8 mouse cellular contexts compared by ENCODE assay signal in genomic region chr13:107676310-107677090, GRCm38 (mm10).
DNase-seq lines count a peak whose midpoint lies in the region; ATAC-seq lines count a peak whose summit lies in the region.

No protein-coding gene starts in this region.

- 9% methylated on average over 9 of the region's 9 CpGs for WGBS in forebrain, embryonic 13.5 days
- 10% methylated on average over 9 of the region's 9 CpGs for WGBS in limb, embryonic 11.5 days
- 15% methylated on average over 9 of the region's 9 CpGs for WGBS in midbrain, embryonic 11.5 days

- ATAC-seq in forebrain, embryonic 13.5 days: peak; percentile 70; the same call in 1 of the 2 replicates
- peak; percentile 59 for ATAC-seq in limb, embryonic 11.5 days (ENCODE audit: insufficient number of reproducible peaks, low FRiP score, low TSS enrichment, low read depth)
- peak; percentile 53 for ATAC-seq in midbrain, embryonic 11.5 days (ENCODE audit: low FRiP score)
- ATAC-seq in erythroid progenitor cell, adult 5-6 weeks (replicated peaks; ENCODE audit: low FRiP score, poor library complexity, severe bottlenecking): no peak

- no peak overlapping the region for H3K4me3 ChIP-seq in forebrain, embryonic 13.5 days
- no peak overlapping the region for H3K4me3 ChIP-seq in limb, embryonic 11.5 days (ENCODE audit: low read depth, low read length)
- no peak overlapping the region for H3K4me3 ChIP-seq in midbrain, embryonic 11.5 days (ENCODE audit: low read depth, low read length)

- H3K9me3 ChIP-seq in forebrain, embryonic 13.5 days (replicated peaks): no peaks in the 10 kb centered on the region
- no peaks in the 10 kb centered on the region for H3K9me3 ChIP-seq in limb, embryonic 11.5 days (ENCODE audit: control insufficient read depth, low read length)
- H3K9me3 ChIP-seq in midbrain, embryonic 11.5 days (ENCODE audit: control insufficient read depth, low read length): no peaks in the 10 kb centered on the region

- H3K4me1 ChIP-seq in forebrain, embryonic 13.5 days: peaks cover 14% of the 10 kb centered on the region
- peaks cover 12% of the 10 kb centered on the region; the same call in 1 of the 2 replicates for H3K4me1 ChIP-seq in limb, embryonic 11.5 days (ENCODE audit: control insufficient read depth, insufficient read depth, low read length)
- H3K4me1 ChIP-seq in midbrain, embryonic 11.5 days (ENCODE audit: control insufficient read depth, insufficient read depth, low read length): no peaks in the 10 kb centered on the region; the same call in 1 of the 2 replicates

- no peak overlapping the region for H3K4me2 ChIP-seq in forebrain, embryonic 13.5 days
- no peak overlapping the region for H3K4me2 ChIP-seq in limb, embryonic 11.5 days (ENCODE audit: low read depth, severe bottlenecking)
- no peak overlapping the region for H3K4me2 ChIP-seq in midbrain, embryonic 11.5 days

- DNase-seq in adrenal gland, adult 2 months: peak; percentile 40
- DNase-seq in adrenal gland, postnatal 4 days (ENCODE audit: low spot score in 2 of 2): no peak
- DNase-seq in heart, postnatal 4 days: peak; percentile 59
- peak; percentile 47 for DNase-seq in limb, embryonic 11.5 days (ENCODE audit: low spot score)
- peak; percentile 92 for DNase-seq in midbrain, embryonic 11.5 days (ENCODE audit: low spot score, missing footprints)
- no peak for DNase-seq in left cerebral cortex, adult 18-20 months (ENCODE audit: low spot score in 2 of 2)

- H3K9ac ChIP-seq in forebrain, embryonic 13.5 days: no peak overlapping the region
- H3K9ac ChIP-seq in limb, embryonic 11.5 days (ENCODE audit: low read length): no peak overlapping the region
- H3K9ac ChIP-seq in midbrain, embryonic 11.5 days (ENCODE audit: low read length): no peak overlapping the region

- H3K27ac ChIP-seq in forebrain, embryonic 13.5 days: no peak overlapping the region
- H3K27ac ChIP-seq in limb, embryonic 11.5 days (replicated peaks; ENCODE audit: low read depth, low read length): no peak overlapping the region; the same call in 1 of the 2 replicates
- H3K27ac ChIP-seq in midbrain, embryonic 11.5 days (ENCODE audit: low read depth, low read length): no peak overlapping the region

- H3K36me3 ChIP-seq in forebrain, embryonic 13.5 days (ENCODE audit: poor library complexity, severe bottlenecking): no peaks in the 10 kb centered on the region
- no peaks in the 10 kb centered on the region for H3K36me3 ChIP-seq in limb, embryonic 11.5 days (ENCODE audit: control insufficient read depth, insufficient read depth, low read length)
- H3K36me3 ChIP-seq in midbrain, embryonic 11.5 days (ENCODE audit: control insufficient read depth, insufficient read depth, low read length): no peaks in the 10 kb centered on the region

- no peaks in the 10 kb centered on the region for H3K27me3 ChIP-seq in forebrain, embryonic 13.5 days
- H3K27me3 ChIP-seq in limb, embryonic 11.5 days (ENCODE audit: control insufficient read depth, insufficient read depth, low read length): no peaks in the 10 kb centered on the region
- H3K27me3 ChIP-seq in midbrain, embryonic 11.5 days (ENCODE audit: control insufficient read depth, insufficient read depth, low read length): no peaks in the 10 kb centered on the region

Comparison
In these comparisons a context has a peak if more than half of its experiments do, and no peak if none do; other contexts are left out.
1. DNase-seq: peak in adrenal gland, adult 2 months (single experiment), heart, postnatal 4 days (single experiment), limb, embryonic 11.5 days (single experiment) and midbrain, embryonic 11.5 days (single experiment); none in adrenal gland, postnatal 4 days (0 of 2) and left cerebral cortex, adult 18-20 months (0 of 2).